Mouse (Mus musculus): ENCODE data around the gene Man2c1. TPM values are rescaled to one million over a fixed set of nuclear protein-coding genes. Genes with fewer than 3 reads are reported as not detected.

Gene Man2c1
- total RNA-seq (2021): 100 to 1,000 TPM; 109 to 121 TPM
- long read RNA-seq, experiment 1, transcript Man2c1-211 (26 exons, 3,820 nt): major isoform, 40 of 90 reads
- long read RNA-seq, experiment 1, partial matches to known transcripts: 27 of 90 reads
- long read RNA-seq, experiment 1, other reads (novel, unspliced or antisense): 21 of 90 reads
- long read RNA-seq, experiment 2, transcript Man2c1-211 (26 exons, 3,820 nt): major isoform, 23 of 31 reads
- long read RNA-seq, experiment 2, partial matches to known transcripts: 5 of 31 reads
- long read RNA-seq, experiment 2, other reads (novel, unspliced or antisense): 3 of 31 reads

DNA sequence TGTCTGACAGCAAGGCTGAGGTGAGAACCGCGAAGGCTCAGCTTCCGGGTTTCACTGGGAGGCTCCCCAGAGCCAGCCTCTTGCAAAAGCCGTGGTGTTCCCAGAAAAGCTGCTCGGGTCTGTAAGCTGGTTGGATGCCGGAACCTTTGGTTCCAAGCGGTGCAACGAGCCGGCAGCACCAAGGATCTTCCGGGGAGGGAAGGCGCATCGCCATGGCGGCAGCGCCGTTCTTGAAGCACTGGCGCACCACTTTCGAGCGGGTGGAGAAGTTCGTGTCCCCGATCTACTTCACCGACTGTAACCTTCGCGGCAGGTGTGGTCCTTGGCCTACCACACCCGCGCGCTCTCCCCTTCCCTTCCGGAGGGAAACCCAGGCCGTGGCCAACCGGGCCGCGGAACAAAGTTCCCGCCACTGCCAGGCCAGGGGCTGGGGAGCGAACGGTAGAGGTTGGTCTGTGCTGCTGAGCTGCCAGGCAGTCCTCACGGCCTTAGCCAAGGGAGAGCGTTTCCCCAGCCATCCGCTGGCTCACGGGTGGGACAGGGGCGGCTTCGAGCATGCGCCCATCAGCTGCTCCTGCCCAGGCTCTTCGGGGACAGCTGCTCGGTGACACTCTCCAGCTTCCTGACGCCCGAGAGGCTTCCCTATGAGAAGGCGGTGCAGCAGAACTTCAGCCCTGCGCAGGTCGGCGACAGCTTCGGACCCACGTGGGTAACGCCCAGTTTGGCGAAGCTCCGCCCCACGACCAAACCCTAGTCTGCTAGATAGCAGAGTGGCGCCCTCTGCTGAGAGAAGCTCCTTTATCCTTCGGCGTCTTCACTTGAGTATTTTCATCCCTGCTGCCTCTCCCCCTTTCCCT, at the start of gene Man2c1:
Man2c1 (plus strand) TSS at position 114 of the 857 bp plus-strand sequence.
- peak; percentile 95 to 96 for DNase-seq

DNA sequence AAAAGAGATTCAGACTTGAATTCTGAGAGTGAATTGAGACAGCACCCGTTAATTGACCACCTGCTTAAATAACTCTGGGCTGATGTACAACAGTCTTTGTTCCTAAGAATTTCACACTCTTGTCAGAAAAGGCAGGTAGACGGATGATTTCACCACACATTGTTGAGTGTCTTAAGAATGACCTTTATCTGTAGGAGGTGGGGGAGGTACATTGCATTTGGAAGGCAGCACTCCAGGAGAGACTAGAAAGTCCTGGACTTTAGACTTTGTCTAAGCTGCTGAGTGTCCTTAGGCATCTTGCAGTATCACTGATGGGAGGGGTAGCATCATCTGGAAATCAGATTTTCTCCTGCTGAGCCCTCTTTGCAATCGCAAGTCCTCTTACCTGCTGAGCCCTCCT, 48.3 kb upstream of the Man2c1 start:
- no peak for DNase-seq

DNA sequence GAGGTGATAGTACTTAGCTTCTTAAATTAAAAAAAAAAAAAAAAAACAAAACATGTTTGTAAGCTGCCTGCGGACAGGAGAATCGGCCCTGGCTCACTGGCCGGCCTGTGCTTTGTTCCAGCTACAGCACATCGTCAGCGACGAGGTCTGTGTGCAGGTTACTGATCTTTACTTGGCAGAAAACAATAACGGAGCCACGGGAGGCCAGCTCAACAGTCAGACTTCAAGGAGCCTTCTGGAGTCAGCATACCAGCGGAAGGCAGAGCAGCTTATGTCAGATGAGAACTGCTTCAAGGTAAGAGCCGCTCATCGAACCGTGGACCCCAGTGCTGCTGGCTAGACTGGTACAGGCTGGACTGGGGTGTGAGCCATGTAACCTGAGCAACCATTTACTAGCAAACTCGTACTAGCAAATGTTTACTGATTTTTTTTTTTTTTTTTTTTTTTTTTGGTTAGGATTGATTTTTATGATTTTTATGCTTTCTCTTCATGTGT, 13.2 kb upstream of the Man2c1 start:
- no peak for DNase-seq

DNA sequence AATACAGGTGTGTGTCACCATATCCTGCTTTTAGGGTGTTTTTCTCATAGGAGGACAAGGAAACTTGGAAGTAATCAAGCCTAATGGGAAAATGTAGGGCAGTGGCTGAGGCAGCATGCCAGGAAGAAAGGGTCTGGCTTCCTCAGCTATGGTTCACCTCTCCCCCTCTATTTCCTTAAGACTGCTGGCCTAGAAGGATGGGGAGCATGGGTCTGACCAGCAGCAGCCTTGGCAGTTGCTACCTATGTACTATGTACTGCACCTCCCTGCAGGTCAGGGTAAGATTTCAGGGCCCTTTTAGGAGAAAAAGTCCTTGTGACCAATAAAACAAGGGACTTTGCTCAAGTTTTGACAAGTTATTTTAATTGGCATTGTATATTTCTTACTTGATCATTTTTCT, 849 bp upstream of the Man2c1 start:
- DNase-seq: no peak

DNA sequence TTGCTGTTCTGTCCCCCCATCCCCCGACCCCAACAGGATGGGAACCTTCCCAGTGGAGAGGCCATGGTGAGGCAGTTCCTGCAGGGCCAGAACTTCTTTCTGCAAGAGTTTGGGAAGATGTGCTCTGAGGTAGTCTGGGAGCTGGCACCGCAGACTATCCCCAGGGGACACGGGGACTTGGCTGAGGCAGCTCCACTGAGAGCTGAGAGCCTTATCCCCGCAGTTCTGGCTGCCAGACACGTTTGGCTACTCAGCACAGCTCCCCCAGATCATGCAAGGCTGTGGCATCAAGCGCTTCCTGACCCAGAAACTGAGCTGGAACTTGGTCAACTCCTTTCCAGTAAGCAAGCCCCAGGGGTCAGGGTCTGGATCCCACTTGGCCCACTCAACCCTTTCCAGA, 6.8 kb downstream of the Man2c1 start:
- peak in 1 of 2 experiments; percentile 59 for DNase-seq

DNA sequence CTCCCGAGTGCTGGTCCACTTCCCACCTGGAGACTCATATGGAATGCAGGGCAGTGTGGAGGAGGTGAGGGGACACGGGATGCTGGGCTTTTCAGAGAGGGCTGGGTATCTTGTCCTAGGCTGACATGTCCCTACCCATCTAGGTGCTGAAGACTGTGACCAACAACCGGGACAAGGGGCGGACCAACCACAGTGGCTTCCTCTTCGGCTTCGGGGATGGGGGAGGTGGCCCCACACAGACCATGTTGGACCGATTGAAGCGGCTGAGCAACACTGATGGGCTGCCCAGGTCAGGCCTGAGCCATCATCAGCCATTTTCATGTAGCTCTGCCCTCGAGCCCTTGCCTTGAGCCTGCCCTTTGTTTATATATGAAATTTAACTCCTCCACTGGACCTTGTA, 7.3 kb downstream of the Man2c1 start:
- no peak for DNase-seq

DNA sequence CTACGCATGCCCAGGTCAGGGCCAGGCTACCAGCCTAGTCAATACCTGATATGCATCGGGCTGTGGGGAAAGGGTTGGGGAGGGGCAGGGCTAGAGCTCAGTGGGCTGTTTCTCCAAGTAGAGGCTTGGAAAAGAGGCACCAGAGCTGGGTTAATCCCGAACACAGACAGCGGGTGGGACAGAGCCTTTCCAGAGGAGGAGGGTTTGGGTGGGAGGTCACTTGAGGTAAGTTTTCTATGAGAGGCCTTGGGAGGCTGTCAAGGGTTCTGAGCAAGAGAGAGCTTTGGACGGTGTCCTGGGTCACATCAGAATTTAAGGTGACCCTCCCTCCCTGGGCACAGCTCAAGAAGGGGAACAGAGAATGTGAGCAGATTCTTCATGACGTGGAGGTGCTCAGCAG, 8.0 kb downstream of the Man2c1 start:
- no peak for DNase-seq

DNA sequence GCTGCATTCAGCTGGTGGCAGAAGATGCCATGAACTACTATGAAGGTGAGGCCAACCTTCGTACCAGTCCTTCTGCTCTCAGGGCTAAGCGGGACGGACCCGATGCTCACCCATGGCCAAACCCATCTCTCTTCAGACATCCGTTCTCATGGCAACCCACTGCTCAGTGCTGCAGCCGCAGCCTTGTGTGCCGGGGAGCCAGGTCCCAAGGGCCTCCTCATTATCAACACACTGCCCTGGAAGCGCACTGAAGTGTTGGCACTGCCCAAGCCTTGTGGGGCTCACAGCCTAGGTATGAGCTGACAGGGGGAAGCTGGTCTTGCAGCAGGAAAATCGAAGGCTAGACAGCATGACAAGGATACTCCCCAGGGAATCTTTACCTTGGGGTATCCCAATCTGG, 8.6 kb downstream of the Man2c1 start:
- no peak for DNase-seq

DNA sequence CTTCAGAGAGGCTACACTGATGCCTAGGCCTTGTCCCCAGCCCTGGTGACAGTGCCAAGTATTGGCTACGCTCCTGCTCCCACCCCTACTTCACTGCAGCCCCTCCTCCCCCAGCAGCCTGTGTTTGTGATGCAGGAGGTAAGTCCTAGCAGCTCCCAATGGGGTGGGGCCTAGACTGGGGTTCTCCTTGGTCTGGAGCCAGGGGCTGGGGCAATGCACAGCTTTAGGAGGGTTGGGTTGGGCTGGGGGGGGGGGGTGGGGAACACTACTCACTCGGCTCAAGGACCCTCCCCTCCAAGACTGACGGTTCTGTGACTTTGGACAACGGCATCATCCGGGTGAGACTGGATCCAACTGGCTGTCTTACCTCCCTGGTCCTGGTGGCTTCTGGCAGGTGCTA, 9.1 kb downstream of the Man2c1 start:
- DNase-seq: no peak

DNA sequence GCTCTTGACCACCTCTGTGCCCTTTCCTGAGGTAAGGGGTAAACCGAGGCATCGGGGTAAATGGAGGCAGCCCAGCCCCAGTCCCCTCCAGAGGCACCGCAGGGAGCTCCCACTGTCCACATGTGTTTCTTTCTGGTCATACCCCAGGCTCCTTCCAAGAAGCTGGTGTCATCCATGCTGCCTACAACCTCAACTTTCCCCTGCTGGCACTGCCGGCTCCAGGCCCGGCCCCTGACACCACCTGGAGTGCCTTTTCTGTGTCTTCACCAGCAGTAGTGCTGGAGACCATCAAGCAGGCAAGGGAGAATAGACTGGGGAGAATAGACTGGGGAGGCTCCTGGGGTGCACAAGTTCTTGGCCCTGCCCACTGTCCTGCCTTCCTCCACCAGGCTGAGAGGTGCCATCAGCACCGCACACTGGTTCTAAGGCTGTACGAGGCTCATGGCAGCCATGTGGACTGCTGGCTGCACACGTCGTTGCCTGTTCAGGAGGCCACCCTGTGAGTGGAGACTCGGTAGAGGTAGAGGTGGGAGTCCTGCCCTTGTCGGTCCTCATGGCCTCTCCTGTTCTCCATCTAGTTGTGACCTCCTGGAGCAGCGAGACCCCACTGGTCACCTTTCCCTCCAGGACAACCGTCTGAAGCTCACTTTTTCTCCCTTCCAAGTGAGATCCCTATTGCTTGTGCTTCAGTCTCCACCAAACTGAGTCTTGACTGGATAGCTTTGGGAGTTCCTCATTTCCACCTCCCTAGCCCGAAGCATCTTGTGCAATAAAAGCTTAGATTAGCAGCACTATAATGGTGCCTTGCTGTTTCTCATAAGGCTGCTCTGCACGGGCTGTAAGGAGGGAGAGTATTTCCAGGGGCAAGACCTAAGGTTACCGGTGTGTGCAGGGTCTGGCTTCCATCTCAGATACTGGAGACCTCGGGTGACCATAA, 11.2 kb downstream of the Man2c1 start:
- DNase-seq: no peak

DNA sequence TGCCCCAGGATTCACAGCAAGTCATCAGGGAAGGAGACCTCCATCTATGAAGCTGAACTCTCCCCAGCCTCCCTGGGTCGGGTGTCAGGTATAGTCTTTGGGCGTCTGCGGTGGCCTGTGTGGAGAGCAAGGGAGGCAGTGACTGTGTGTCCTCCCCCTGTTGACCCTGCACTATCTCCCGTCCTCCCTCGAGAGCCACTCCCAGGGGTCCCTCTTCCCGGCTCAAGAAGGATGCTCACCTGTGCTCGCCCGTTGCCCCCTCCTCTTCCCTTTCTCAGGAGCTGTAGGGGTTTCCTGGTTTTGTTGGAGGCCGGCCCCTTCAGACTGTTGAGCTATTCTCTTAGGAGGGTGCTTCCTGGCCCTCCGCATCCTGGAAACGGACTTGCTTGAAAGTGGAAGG, 12.7 kb downstream of the Man2c1 start:
- no peak for DNase-seq

DNA sequence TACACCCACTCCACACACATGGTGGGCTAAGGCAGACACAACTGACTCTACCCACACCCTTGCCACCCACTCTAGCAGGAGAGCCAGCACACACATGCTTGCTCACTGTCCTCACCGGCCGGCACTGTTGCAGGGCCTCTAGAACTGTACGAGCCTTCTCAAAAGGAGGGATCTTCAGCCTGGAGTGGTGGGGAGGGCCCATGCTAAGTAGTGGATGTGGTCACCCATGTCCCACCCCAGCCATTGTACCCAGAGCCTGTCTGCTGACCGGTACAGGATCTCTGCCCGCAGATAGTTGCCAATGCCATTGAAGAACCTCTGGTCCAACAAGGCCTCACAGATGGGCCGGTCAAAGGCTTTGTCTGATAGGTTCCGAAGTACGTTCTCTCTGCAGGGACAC, 14.3 kb downstream of the Man2c1 start:
- no peak for DNase-seq

DNA sequence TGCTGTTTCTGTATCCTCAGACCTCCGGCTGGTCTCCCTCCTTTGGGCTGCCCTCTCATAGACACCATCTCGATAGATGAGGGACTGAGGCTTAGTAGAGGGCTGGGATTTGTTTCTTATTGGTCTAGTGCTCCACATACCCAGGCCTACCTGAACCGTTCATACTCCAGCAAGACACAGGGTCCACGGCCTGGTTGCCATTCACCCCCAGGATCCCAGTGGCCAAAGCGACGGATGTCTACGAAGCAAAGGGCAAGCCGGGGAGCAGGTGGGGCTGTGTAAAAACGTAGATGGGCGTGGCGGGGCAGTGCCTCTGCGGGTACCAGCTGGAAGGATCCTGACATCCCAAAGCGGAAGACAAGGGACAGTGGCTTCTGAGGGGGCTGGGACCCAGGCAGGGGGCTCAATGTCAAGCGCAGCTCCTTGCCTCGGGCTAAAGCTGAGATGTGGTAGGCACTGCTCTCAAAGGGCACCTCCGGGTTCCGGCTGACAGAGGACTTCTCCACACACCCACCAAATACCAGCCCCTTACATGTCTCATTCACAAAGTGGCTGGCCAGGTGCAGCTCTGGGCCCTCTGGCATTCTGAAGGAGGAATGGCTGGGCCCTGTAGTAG, 16.1 kb downstream of the Man2c1 start:
- DNase-seq: no peak

DNA sequence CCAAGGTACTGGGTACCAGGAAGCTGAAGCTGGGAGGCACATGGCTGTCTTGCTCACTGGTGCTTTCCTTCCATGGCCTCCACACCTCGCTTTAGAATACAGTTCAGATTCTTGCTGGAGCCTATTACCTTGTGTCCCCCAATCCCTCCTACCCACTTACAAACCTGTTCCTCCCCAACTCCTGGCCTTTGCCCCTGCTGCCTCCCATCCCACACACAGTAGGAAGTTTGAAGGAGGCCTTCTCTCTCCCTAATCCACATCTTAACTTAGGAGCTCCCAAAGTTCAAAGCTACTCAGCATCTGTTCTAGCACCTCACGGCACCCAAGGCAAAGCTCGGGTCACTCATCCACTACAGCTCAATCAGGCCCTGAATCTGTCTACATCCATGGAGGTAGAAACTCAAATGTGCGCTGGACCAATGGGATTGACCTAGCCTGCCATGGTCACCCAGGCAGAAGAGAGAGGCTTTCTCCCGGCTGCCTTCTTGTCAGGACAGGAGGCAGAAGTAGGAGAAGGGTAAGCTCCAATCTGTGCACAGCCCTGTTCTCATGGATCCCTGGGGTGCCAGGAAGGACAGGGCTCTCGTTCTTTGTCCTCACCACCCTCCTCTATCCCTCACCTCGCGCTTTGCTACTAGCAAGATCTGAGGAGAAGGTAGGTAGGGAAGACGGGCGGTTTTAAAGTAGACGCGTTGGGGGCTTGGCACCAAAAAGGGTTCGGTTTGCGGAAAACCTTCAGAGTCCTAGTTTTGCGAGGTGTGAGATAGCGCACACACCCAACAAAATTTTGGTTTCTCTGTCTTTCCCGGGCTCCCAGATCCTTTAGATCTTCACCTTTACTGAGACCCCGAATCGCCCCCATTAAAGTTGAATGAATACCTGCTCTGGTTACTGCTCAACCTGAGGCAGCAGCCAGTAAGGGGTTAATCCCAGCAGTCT, 17.0 kb downstream of the Man2c1 start:
- peak in 1 of 2 experiments; percentile 30 for DNase-seq

DNA sequence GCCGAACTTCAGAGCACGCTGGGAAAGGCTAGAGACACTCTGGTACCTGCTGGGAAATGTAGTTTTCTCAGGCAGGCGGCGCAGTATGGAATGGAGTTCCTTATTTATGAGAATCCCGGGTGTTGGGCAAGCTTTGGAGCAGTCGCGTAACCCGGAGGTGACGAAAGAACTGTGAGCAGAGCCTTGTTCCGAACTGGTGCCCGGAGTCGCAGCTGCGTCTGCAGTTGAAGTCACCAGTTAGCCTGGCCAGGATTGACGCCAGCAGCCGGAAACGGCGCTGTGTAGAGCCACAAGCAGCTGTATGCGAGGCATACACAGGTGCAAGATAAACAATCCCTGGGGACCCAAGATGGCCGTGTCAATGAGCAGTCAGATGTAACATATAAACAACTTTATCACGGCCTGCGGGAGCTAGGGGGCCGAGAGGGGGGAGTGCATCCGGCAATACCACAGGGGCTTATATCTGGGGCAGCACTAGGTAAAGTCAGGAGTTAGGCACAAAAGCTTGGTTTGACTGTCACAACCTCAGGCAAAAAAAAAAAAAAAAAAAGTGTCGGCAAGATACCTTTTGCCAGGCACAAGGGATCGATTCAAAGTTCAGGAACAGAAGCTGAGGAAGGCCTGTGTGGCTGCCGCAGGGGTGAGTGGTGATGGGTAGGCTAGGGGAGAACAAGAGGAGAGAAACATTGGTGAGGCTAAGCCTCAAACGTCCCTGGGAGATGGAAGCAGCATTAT, 17.8 kb downstream of the Man2c1 start, which contains the start of gene Neil1:
Neil1 (minus strand) TSS at position 162 of the 735 bp plus-strand sequence.
- peak; percentile 85 to 88 for DNase-seq

DNA sequence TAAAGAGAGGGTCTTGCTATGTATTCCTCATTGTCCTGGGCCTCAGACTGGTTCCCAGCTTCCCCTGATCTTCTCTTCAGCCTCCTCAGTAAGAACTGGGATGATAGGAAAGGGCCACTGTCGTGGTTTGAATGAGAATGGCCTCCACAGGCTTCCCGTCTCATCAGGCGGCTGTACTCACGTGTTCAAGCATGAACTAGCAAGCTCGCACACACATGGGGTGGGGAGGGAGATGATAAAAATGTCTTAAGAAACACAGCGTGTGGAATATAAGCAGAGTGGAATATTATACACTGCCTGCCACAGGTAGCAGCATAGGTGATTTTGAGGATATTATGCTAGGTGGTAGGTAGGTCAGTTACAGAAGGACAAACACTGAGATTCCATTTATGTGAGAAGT, 18.5 kb downstream of the Man2c1 start:
- no peak for DNase-seq

DNA sequence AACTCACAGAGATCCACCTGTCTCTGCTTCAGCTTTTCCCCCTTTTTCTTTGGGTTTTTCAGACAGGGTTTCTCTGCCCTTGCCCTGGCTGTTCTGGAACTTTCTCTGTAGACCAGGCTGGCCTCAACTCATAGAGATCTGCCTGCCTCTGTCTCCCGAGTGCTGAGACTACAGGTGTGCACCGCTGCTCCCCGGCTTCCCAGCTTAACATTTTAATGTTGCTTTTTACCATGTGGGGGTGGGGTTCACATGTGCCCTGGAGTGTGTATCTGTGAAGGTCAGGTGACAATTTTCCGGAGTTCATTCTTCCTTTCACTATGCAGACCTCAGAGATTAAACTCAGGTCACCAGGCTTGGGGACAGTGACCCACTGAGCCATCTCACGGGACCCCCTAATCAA, 19.7 kb downstream of the Man2c1 start:
- DNase-seq: no peak

DNA sequence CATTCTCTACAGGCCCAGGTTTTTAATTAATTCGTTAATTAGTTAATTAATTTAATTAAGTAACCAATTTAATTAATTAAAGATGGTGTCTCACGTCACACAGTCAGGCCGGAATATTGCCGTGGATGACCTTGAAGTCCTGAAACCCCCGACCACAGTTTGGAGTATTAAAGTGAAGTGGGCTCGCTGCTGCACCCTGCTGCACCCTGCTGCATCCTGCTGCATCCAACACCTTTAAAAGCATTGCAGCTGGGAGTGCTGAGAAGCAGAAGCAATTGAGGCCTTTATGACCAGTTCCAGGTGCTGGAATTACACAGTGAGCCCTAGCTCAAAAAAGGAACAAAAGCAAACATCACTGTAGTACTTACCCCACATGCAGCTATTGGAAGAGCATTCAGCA, 21.8 kb downstream of the Man2c1 start:
- DNase-seq: no peak

DNA sequence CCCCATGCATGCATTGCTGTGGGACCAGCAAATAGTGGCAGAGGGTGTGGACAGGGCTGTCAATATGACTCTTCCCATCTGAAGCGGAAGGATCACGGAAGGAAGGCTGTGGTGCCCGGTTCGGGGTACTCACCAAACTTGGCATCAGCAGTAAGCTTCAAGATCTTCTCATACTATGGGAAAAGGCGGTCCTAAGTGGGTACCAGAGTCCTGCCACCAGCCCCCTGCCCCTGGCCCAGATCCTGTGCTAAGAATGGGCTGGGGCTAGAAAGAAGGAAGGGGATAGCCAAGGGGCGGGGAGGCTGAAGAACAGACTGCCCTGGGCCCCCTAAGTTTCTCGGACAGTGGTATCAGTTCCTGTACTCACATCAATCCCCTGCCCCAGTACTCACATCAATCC, 25.9 kb downstream of the Man2c1 start:
- no peak for DNase-seq

DNA sequence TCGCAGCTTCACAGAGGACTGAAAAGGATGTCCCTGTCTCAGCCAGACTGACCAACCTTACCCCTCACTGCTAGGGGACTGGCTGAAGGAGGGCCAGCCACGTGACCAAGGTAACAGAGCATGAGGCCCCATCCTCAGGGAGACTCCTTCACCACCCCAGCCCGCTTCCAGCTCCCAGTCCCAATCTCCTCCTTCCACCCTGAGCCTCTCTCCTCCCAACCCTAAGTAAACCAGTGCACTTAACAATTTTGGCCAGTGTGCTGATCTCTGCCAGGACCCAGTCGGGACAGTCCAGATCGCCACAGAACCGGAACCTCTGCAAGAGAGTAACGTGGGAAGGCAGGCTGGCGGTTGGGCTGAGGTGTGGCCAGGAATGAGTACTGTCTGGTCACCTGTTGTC, 26.3 kb downstream of the Man2c1 start:
- no peak for DNase-seq

Measured in adrenal gland, postnatal 36 days (tissue).